Mouse (Mus musculus) neural tube, embryonic 10.5 days (tissue): Measurements from ENCODE around the gene Olfr887.

Experiments used
- DNase-seq: peaks from one replicate; pipeline ENCODE4 v3.0.0-alpha.2; 2017; ENCODE audit warnings: low spot score; ENCODE audit errors: extremely low spot score

Olfr887 gene

GRCm38 (mm10) chr9:38083772-38084171, at the start of gene Olfr887:
Olfr887 (plus strand) TSS chr9:38084072.
- DNase-seq = no peak

GRCm38 (mm10) chr9:38046255-38046654, 37.6 kb upstream of the Olfr887 start, which contains the start of gene Olfr884:
Olfr884 (plus strand) TSS chr9:38046555.
- no peak for DNase-seq

GRCm38 (mm10) chr9:38061022-38061421, 22.9 kb upstream of the Olfr887 start, which contains the start of gene Olfr885:
Olfr885 (plus strand) TSS chr9:38061322.
- no peak for DNase-seq

GRCm38 (mm10) chr9:38107828-38108227, 24.0 kb downstream of the Olfr887 start, which contains the start of gene Olfr888:
Olfr888 (plus strand) TSS chr9:38108128.
- DNase-seq = no peak

- no peak for DNase-seq
These were observed 31.0 kb downstream of the Olfr887 start, which contains the start of gene Olfr889 for GRCm38 (mm10) chr9:38114898-38115297. Olfr889 (plus strand) TSS chr9:38115198.
